Mouse (Mus musculus): Measurements from ENCODE around the gene Edf1. TPM values are rescaled to one million over a fixed set of nuclear protein-coding genes. Genes with fewer than 3 reads are reported as not detected.

The Edf1 gene
- polyA plus RNA-seq, 1 experiment from 2014 or later = 413 TPM

DNA sequence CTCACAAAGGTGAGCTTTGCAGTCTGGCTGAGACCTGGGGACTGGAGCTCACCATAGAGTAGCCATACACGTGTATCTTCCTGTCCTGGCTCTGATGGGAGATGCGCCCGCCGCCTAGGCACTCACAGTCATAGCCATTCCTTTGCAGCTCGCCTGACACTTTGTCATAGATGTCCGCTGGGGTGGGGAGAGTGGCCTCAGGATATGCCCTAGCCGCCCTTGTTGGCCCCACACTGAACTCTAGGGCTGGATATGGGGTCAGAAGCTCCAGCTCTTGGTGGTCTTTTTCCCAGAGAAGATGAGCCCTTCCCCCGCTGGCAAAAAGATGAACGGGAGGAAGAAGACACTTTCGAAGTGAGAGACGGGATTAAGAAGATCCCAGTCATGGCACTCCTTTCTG, 16.5 kb downstream of the Edf1 start:
- H3K36me3 ChIP-seq (ENCODE audit: control insufficient read depth, insufficient read depth, low read length) = peaks cover 13% of the 10 kb centered on the region
- H3K9me3 ChIP-seq (ENCODE audit: control insufficient read depth, low read length) = peaks cover 3% of the 10 kb centered on the region; the same call in 1 of the 2 replicates
- peak overlapping the region; percentile 56 for H3K4me3 ChIP-seq (ENCODE audit: low read length)
- ATAC-seq = 0 out of 2 replicates have a peak, but pooled peaks have one; percentile 0
- H3K9ac ChIP-seq (ENCODE audit: low read depth, low read length) = peak overlapping the region; percentile 71
- peaks cover 32% of the 10 kb centered on the region for H3K4me1 ChIP-seq (ENCODE audit: control insufficient read depth, insufficient read depth, low read depth, low read length)
- peaks cover 31% of the 10 kb centered on the region for H3K27me3 ChIP-seq (replicated peaks; ENCODE audit: control insufficient read depth, insufficient read depth, low read length)
- peak overlapping the region; percentile 88 for H3K4me2 ChIP-seq (ENCODE audit: low read length)
- H3K27ac ChIP-seq (ENCODE audit: low read depth, low read length) = peak overlapping the region; percentile 91
- WGBS = 24% methylated on average over 11 of the region's 11 CpGs

DNA sequence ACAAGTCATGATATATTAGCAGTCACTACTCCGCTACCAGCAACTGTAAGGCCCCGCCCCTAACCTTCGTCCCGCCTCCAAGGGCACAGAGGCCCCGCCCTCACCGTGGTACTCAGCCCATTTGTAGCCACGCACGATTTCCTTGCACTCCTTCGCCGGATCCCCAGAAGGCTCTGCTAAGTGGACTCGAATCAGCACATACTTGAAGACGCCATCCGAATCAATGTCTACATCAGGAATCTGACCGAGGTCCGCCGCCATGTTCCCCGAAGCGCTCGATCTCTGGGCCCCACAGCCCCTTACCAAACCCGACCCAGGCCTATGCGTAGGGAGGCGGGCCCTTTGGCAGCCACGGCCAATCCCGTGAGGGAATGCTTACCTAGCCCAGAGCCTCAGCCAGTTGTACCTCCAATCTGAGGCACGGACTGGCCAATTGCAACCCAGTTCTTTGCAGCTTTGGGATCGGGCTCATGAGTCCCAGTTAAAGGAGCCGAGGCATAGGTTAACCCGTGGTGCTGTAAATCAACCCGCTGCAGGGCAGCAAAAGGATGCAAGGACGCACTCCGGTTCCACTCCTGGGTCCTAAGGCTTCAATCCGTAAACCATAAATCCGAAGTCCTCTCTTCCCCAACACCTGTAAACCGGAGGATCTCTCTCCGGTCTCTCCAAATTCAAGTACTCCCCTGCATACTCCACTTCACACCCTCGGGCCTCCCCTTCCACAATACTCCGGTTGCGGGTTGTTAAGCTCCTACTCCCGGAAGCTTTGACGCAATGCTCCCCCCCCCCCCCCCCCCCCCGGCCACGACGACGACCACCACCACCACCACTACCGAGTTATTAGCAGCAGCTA, 17.2 kb downstream of the Edf1 start, which contains the start of the genes Mamdc4 and Phpt1:
TSS of gene Mamdc4 (minus strand) at position 267 of the 853 bp plus-strand sequence.
TSS of gene Phpt1 (minus strand) at position 646 of the 853 bp plus-strand sequence.
- H3K36me3 ChIP-seq (ENCODE audit: control insufficient read depth, insufficient read depth, low read length) = peaks cover 13% of the 10 kb centered on the region
- peak within 1 kb of the TSS; percentile 71 for H3K9ac ChIP-seq (ENCODE audit: low read depth, low read length)
- WGBS = under 1% methylated on average over 42 of the region's 45 CpGs
- H3K4me2 ChIP-seq (ENCODE audit: low read length) = peak within 1 kb of the TSS; percentile 88
- H3K4me1 ChIP-seq (ENCODE audit: control insufficient read depth, insufficient read depth, low read depth, low read length) = peaks cover 37% of the 10 kb centered on the region
- peaks cover 37% of the 10 kb centered on the region for H3K27me3 ChIP-seq (replicated peaks; ENCODE audit: control insufficient read depth, insufficient read depth, low read length)
- peak within 1 kb of the TSS; percentile 56 for H3K4me3 ChIP-seq (ENCODE audit: low read length)
- H3K9me3 ChIP-seq (ENCODE audit: control insufficient read depth, low read length) = peaks cover 3% of the 10 kb centered on the region; the same call in 1 of the 2 replicates
- H3K27ac ChIP-seq (ENCODE audit: low read depth, low read length) = peak within 1 kb of the TSS; percentile 91
- ATAC-seq = peak; percentile 98

DNA sequence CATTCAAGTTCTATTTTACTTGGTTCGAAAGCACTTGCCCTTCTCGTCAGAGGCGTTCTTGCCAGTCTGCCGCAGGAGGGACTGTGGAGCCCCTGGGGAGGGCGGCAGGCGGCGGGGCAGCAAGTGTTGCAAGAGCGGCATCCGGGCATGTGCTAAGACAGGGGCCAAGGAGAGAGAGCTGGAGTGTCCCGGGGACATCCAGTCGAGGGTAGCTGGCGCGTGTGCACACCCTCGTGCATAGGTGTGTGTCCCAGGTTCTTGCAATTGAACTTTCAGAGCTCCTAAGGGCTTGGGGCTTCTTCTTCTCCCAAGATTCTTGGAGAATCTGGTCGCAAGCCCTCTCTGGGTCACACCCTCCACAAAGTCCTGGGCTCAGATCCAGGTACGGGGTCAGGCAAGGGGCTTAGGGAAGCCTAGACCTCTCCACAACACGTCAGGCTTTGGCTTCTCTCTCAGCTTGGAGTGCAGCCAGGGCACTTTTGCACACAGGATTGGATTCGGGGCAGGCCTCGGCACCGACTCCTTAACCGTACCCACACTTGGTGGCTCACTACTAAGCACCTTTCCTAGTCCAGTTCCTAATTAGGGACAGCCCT, 17.9 kb downstream of the Edf1 start:
- Histone ChIP-seq H3K27ac (ENCODE audit: low read depth, low read length) (peak overlapping the region; percentile 91; the same call in 1 of the 2 replicates), H3K9me3 (ENCODE audit: control insufficient read depth, low read length) (peaks cover 3% of the 10 kb centered on the region; the same call in 1 of the 2 replicates), H3K4me2 (ENCODE audit: low read length) (peak overlapping the region; percentile 62), H3K9ac (ENCODE audit: low read depth, low read length) (peak overlapping the region; percentile 67), H3K4me3 (ENCODE audit: low read length) (peak overlapping the region; percentile 56), H3K36me3 (ENCODE audit: control insufficient read depth, insufficient read depth, low read length) (peaks cover 13% of the 10 kb centered on the region), H3K4me1 (ENCODE audit: control insufficient read depth, insufficient read depth, low read depth, low read length) (peaks cover 44% of the 10 kb centered on the region), H3K27me3 (replicated peaks; ENCODE audit: control insufficient read depth, insufficient read depth, low read length) (peaks cover 44% of the 10 kb centered on the region)
- 14% methylated on average over 21 of the region's 21 CpGs for WGBS
- no peak for ATAC-seq

DNA sequence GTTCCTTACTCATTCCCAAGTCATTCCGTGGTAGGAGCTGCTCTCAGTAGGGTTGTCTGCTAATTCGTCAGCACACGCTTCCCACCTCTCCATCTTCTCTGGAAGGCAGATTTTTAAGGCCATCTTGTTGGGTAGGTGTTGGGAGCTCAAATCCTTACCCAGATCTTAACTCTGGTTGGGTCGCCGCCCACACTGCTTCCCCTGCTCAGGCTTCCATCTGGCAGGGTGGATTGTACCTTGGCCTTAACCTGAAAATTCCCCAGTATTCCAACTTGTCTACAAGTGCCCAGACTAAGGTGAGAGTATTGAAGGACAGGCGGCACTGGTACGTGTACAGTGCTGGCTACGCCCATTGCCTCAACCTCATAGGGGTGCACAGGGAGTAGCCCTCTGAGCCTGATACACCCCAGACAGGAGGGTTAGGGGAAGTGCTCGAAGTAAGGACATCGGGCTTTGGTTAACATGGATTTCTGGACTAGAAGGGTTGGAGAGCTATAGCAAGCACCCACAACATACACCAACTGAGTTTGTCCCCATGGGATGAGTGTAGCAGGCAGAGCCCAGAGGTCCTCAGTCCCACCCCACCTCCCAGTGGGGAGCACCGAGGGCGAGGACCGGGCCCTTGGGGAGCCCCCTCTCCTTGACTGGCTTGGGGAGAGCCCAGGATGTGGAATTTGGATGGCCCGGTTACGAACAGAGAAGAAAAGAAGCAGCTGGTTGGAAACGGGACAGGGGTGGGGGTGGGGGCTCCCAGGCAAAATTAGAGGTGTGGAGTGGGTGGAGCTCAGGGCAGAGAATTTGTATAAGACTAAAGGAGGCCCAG, 18.6 kb downstream of the Edf1 start:
- Histone ChIP-seq H3K4me2 (ENCODE audit: low read length) (no peak overlapping the region), H3K9me3 (ENCODE audit: control insufficient read depth, low read length) (peaks cover 3% of the 10 kb centered on the region; the same call in 1 of the 2 replicates), H3K36me3 (ENCODE audit: control insufficient read depth, insufficient read depth, low read length) (peaks cover 13% of the 10 kb centered on the region), H3K27me3 (replicated peaks; ENCODE audit: control insufficient read depth, insufficient read depth, low read length) (peaks cover 48% of the 10 kb centered on the region), H3K4me1 (ENCODE audit: control insufficient read depth, insufficient read depth, low read depth, low read length) (peaks cover 51% of the 10 kb centered on the region), H3K27ac (ENCODE audit: low read depth, low read length) (no peak overlapping the region), H3K4me3 (ENCODE audit: low read length) (no peak overlapping the region), H3K9ac (ENCODE audit: low read depth, low read length) (no peak overlapping the region)
- 77% methylated on average over 16 of the region's 16 CpGs for WGBS
- ATAC-seq = no peak

DNA sequence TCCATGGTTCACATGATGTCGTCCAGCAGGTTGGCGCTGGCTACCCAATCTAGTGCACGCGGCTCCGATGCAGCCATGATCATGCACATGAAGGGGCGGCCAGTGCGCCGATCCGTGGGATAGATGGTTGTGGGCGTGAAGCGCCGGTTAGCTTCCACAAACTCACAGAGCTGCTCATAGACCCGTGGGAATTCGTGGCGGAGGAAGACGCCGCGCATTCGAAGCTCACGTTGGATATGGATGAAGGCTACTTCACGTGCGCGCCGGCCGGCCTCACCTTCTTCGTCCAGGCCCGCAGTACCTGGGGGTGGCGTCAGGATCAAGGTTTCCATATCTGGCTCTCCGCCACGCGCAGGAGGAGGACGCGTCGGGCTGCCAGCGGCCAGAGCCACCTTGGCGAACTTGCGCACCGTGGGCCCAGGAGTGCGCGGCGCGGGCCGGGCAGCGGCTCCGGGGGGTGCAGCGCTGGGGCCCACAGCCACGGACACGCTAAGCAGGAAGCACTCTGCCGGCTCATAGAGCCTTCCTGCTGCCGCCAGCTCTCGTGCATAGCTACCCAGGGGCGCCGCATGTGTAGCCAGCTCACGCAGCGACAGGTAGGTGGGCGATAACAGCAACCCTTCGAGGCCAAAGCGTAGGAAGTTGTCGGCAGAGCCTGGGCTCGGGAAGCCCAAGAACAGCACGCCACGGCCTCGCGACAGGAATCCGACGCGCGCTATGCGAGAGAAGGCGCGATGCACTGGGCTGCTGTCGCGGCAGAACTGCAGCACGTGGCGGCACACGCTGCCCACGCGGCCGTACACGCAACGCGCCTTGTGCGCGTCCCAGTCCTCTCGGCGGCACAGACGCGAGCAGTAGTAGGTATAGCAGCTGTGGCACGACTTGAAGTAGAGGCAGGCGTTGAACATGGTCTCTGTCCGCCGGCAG, 19.6 kb downstream of the Edf1 start:
- H3K4me2 ChIP-seq (ENCODE audit: low read length) = peak overlapping the region; percentile 36
- peaks cover 48% of the 10 kb centered on the region for H3K27me3 ChIP-seq (replicated peaks; ENCODE audit: control insufficient read depth, insufficient read depth, low read length)
- ATAC-seq = no peak
- H3K9ac ChIP-seq (ENCODE audit: low read depth, low read length) = no peak overlapping the region; the same call in 1 of the 2 replicates
- peaks cover 3% of the 10 kb centered on the region; the same call in 1 of the 2 replicates for H3K9me3 ChIP-seq (ENCODE audit: control insufficient read depth, low read length)
- peak overlapping the region; percentile 23 for H3K4me3 ChIP-seq (ENCODE audit: low read length)
- 19% methylated on average over 89 of the region's 92 CpGs for WGBS
- peaks cover 13% of the 10 kb centered on the region for H3K36me3 ChIP-seq (ENCODE audit: control insufficient read depth, insufficient read depth, low read length)
- no peak overlapping the region for H3K27ac ChIP-seq (ENCODE audit: low read depth, low read length)
- peaks cover 58% of the 10 kb centered on the region for H3K4me1 ChIP-seq (ENCODE audit: control insufficient read depth, insufficient read depth, low read depth, low read length)

DNA sequence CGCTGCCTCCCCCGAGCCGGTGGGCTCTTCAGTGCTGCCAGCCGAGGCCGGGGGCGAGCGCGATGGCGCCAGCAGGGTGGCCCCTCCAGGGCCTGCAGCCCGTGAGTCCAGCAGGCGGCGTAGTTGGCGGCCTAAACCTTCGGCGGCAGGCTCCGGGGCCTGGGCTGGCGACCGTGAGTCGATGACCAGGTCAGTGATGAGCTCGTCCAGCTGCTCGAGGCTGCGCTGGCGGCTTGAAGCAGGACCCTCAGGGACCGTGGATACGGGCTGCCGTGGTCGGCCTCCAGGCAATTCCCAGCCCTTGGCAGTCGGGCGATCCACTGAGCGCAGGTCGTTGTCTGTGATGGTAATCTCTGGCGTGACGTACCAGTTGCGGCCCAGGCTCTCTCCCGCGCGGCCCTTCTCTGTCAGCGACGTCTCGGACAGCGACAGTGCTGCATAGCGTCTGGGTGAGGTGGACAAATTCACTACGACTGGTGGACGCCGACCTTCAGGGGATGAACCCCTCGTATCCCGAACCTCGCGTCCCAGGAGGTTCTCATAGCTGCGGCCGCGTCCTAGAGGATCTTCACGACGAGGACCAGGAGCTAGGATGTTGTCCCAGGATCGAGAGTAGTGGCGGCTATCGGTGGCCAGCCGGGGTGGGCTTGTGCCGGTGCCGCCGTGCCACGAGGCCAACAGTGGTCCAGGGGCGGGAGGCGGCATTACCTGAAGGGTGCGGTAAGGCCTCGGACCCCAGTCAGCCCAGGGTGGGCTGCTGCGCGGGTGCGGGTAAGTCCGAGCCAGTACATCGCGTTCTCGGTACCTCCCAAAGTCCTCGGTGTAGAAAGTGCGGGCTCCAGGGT, 20.5 kb downstream of the Edf1 start:
- Histone ChIP-seq H3K36me3 (ENCODE audit: control insufficient read depth, insufficient read depth, low read length) (peaks cover 13% of the 10 kb centered on the region), H3K9me3 (ENCODE audit: control insufficient read depth, low read length) (peaks cover 3% of the 10 kb centered on the region; the same call in 1 of the 2 replicates), H3K27me3 (replicated peaks; ENCODE audit: control insufficient read depth, insufficient read depth, low read length) (peaks cover 48% of the 10 kb centered on the region), H3K9ac (ENCODE audit: low read depth, low read length) (peak overlapping the region; percentile 35; the same call in 1 of the 2 replicates), H3K27ac (ENCODE audit: low read depth, low read length) (no peak overlapping the region), H3K4me2 (ENCODE audit: low read length) (peak overlapping the region; percentile 36), H3K4me1 (ENCODE audit: control insufficient read depth, insufficient read depth, low read depth, low read length) (peaks cover 62% of the 10 kb centered on the region), H3K4me3 (ENCODE audit: low read length) (peak overlapping the region; percentile 23; the same call in 1 of the 2 replicates)
- 13% methylated on average over 74 of the region's 75 CpGs for WGBS
- no peak for ATAC-seq

DNA sequence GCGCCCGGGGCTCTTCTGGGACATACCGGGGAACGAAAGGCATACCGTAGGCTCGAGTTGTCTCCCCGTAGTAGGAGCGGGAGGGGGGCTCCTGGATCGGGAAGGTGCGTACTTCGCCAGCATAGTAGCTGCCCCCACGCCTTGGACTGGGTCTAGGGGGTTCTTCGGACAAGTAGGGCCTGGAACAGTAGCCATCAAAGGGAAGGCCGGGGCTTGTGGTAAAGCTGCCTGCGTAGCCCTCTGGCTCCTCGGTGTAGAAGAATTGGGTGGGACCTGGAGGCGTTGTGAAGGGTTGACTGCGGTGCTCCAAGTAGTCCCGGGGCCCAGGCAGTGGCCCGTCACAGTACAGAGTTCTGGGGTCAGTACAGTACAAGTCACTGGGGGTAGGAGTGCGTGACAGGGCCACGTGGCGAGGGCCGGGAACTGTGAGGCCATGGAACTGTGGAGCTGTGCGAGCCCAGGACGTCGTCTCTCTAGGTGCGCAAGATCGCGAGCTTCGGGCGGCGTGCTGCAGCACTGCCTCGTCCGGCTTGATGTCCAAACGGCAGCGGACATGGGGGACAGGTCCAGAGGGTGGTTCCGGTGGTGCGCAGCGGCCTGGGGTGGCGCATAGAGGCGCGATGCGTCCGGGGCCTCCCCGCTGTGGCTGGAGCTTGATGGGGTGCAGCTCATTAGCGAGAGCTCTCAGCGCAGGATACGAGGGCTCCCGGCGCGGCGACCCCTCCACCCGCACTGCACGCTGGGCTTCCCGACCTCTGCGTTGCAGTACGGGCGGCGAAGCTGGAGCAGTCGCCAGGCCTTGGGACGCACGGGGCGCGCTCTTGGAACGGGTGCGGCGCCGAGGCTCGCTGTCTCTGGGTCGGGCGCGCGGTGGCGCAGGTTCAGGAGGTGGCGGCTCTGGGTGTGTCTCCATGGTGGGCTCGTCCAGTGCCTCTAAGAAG, 21.4 kb downstream of the Edf1 start:
- peaks cover 48% of the 10 kb centered on the region for H3K27me3 ChIP-seq (replicated peaks; ENCODE audit: control insufficient read depth, insufficient read depth, low read length)

More for the DNA sequence above, 21.4 kb downstream of the Edf1 start:
- ATAC-seq = no peak
- no peak overlapping the region for H3K9ac ChIP-seq (ENCODE audit: low read depth, low read length)
- H3K36me3 ChIP-seq (ENCODE audit: control insufficient read depth, insufficient read depth, low read length) = peaks cover 19% of the 10 kb centered on the region
- peaks cover 53% of the 10 kb centered on the region for H3K4me1 ChIP-seq (ENCODE audit: control insufficient read depth, insufficient read depth, low read depth, low read length)
- peak overlapping the region; percentile 19; the same call in 1 of the 2 replicates for H3K4me2 ChIP-seq (ENCODE audit: low read length)
- H3K4me3 ChIP-seq (ENCODE audit: low read length) = peak overlapping the region; percentile 8
- H3K27ac ChIP-seq (ENCODE audit: low read depth, low read length) = no peak overlapping the region
- 14% methylated on average over 71 of the region's 77 CpGs for WGBS
- peaks cover 3% of the 10 kb centered on the region; the same call in 1 of the 2 replicates for H3K9me3 ChIP-seq (ENCODE audit: control insufficient read depth, low read length)
